Mouse (Mus musculus): ENCODE data around the gene Rpusd1.

DNA sequence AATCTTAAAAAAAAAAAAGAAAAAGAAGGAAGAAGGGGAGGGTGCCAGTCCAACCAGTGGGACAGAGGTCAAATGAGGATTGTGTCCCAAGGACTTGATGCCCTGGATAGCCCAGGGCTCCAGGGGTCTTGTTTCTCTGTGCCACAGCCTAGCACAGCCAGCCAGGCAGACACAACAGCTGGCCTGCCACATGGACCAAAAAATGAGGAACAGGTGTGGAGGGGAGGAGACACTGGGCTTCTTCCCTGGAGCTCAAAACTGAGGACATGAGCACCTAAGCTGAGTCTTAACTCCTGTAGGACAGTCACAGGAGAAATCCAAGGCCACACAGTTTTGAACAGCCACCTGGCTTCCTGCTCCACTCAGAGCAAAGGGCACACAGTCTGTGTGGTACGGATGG lies 31.2 kb upstream of the Rpusd1 start:
- TF ChIP-seq HCFC1 (IDR thresholded peaks at IDR 0.05; ENCODE audit: borderline replicate concordance, insufficient read depth, low read length): no peak
- no peak for TF ChIP-seq ZNF384 (IDR thresholded peaks at IDR 0.05; ENCODE audit: low read depth, low read length)

All from ES-E14 (cell line).